Mouse (Mus musculus) lung, embryonic 15.5 days (tissue): ENCODE results near the gene Rnf113a2. TPM values are rescaled to one million over a fixed set of nuclear protein-coding genes. Genes with fewer than 3 reads are reported as not detected.

Experiments
- ATAC-seq: fragments of 200-750 bp; cut with Nextera tagmentation; 2 replicates; pipeline ENCODE4 v1.8.0; 2017; ENCODE audit warnings: moderate number of reproducible peaks, borderline replicate concordance; ENCODE audit not compliant: low FRiP score, low TSS enrichment; ENCODE audit errors: extremely low read depth
- H3K27ac ChIP-seq: fragments of 300-500 bp; sonication (generic); 2 replicates; pipeline ENCODE4 v1.5.1; 2015; ENCODE audit warnings: moderate library complexity, mild to moderate bottlenecking, inconsistent platforms
- H3K27me3 ChIP-seq: fragments of 300-500 bp; sonication (generic); 2 replicates; pipeline ENCODE4 v1.6.1; 2015; ENCODE audit warnings: inconsistent platforms
- H3K36me3 ChIP-seq: fragments of 300-500 bp; sonication (generic); 2 replicates; pipeline ENCODE4 v1.6.1; 2015; ENCODE audit warnings: inconsistent platforms
- H3K4me1 ChIP-seq: fragments of 300-500 bp; sonication (generic); 2 replicates; pipeline ENCODE4 v1.6.1; 2015; ENCODE audit warnings: inconsistent platforms
- H3K4me2 ChIP-seq: fragments of 300-500 bp; sonication (generic); 2 replicates; pipeline ENCODE4 v1.6.1; 2015; ENCODE audit warnings: inconsistent platforms, mild to moderate bottlenecking, moderate library complexity
- H3K4me3 ChIP-seq: fragments of 300-500 bp; sonication (generic); 2 replicates; pipeline ENCODE4 v1.5.1; 2015; ENCODE audit warnings: mild to moderate bottlenecking, inconsistent platforms
- H3K9ac ChIP-seq: fragments of 300-500 bp; sonication (generic); 2 replicates; pipeline ENCODE4 v1.6.1; 2015; ENCODE audit warnings: inconsistent platforms
- H3K9me3 ChIP-seq: fragments of 300-500 bp; sonication (generic); 2 replicates; pipeline ENCODE4 v1.6.1; 2016; ENCODE audit warnings: inconsistent platforms
- WGBS: fragments of 180-500 bp; shearing (Covaris S2); methylation state at CpG from one replicate; pipeline ENCODE4 v1.1.7; 2015; 5-methylcytosine and 5-hydroxymethylcytosine counted together
- polyA plus RNA-seq: library from polyadenylated mRNA; unstranded; fragments of >200 nt; fragmentation: Nextera tagmentation; extraction: Ambion mirVana; gene quantifications from 2 replicates; pipeline ENCODE4 v1.2.1, GENCODE M21; 2015

The Rnf113a2 gene
- polyA plus RNA-seq, 1 experiment from 2014 or later: 24.2 TPM

- Histone ChIP-seq H3K27ac (peak within 1 kb of the TSS; percentile 77), H3K4me1 (peaks cover 7% of the 10 kb centered on the region), H3K4me3 (peak within 1 kb of the TSS; percentile 66), H3K9ac (peak within 1 kb of the TSS; percentile 70), H3K36me3 (no peaks in the 10 kb centered on the region), H3K4me2 (peak within 1 kb of the TSS; percentile 95), H3K9me3 (no peaks in the 10 kb centered on the region), H3K27me3 (no peaks in the 10 kb centered on the region)
- ATAC-seq: peak; percentile 93
- 2% methylated on average over 63 of the region's 63 CpGs for WGBS
Observed at GRCm38 (mm10) chr12:84408819-84409507, 8.0 kb upstream of the Rnf113a2 start, which contains the start of the genes Entpd5 and Bbof1. TSS of gene Entpd5 (minus strand) at chr12:84409029. TSS of gene Bbof1 (plus strand) at chr12:84409071.

DNA sequence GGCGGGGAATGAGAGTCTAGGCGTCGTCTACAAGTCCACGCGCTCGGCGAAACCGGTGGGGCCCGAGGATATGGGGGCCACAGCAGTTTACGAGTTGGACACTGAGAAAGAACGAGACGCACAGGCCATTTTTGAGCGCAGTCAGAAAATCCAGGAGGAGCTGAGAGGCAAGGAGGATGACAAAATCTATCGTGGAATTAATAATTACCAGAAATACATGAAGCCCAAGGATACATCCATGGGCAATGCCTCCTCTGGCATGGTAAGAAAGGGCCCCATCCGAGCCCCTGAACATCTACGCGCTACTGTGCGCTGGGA is 568 bp downstream of the Rnf113a2 start:
- Histone ChIP-seq H3K27me3 (no peaks in the 10 kb centered on the region), H3K4me1 (peaks cover 5% of the 10 kb centered on the region; the same call in 1 of the 2 replicates), H3K36me3 (no peaks in the 10 kb centered on the region), H3K9ac (peak overlapping the region; percentile 48), H3K9me3 (no peaks in the 10 kb centered on the region), H3K4me3 (peak overlapping the region; percentile 51), H3K4me2 (peak overlapping the region; percentile 74), H3K27ac (0 out of 2 replicates have a peak overlapping the region, but pooled peaks have one; percentile 12)
- ATAC-seq: no peak; the same call in 1 of the 2 replicates
- 35% methylated on average over 18 of the region's 18 CpGs for WGBS

GRCm38 (mm10) chr12:84423990-84424389 is 7.0 kb downstream of the Rnf113a2 start:
- WGBS: 53% methylated on average over 3 of the region's 3 CpGs
- Histone ChIP-seq H3K27ac (no peak overlapping the region), H3K36me3 (no peaks in the 10 kb centered on the region), H3K9ac (no peak overlapping the region), H3K27me3 (no peaks in the 10 kb centered on the region), H3K4me3 (no peak overlapping the region), H3K4me2 (no peak overlapping the region), H3K9me3 (no peaks in the 10 kb centered on the region), H3K4me1 (no peaks in the 10 kb centered on the region)
- ATAC-seq: no peak

- 67% methylated on average over 2 of the region's 2 CpGs for WGBS
- Histone ChIP-seq H3K27me3 (no peaks in the 10 kb centered on the region), H3K36me3 (peaks cover 3% of the 10 kb centered on the region; the same call in 1 of the 2 replicates), H3K9me3 (no peaks in the 10 kb centered on the region), H3K4me3 (no peak overlapping the region), H3K4me2 (no peak overlapping the region), H3K27ac (no peak overlapping the region), H3K4me1 (no peaks in the 10 kb centered on the region), H3K9ac (no peak overlapping the region)
- ATAC-seq: no peak
Observed at GRCm38 (mm10) chr12:84429825-84430224, 12.8 kb downstream of the Rnf113a2 start.

DNA sequence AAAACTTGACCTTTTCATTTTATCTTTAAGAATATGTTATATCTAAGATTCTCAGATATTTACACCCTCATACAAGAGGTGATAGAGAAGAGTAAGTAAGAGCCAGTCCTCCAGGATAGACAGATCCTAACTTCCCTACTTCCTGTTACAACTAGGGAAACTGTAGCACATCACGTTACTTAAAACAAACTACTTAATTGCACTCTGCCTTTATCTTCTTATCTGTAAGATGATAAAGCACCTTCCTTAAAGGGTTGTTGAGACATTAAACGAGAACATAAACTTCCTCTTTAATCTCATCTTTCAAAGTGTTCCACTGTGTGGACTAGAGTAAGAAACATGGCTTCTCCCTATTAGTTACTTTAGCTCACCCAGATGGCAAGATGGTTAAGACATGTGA is 21.7 kb downstream of the Rnf113a2 start:
- Histone ChIP-seq H3K36me3 (0 out of 2 replicates have a peak, but pooled peaks cover 3% of the 10 kb centered on the region), H3K27ac (no peak overlapping the region), H3K9me3 (no peaks in the 10 kb centered on the region), H3K4me1 (no peaks in the 10 kb centered on the region), H3K4me2 (no peak overlapping the region), H3K4me3 (no peak overlapping the region), H3K9ac (no peak overlapping the region), H3K27me3 (no peaks in the 10 kb centered on the region)
- WGBS: 26% methylated on average over 2 of the region's 2 CpGs
- no peak for ATAC-seq

GRCm38 (mm10) chr12:84442526-84442925 is 25.5 kb downstream of the Rnf113a2 start:
- no peak for ATAC-seq
- H3K27ac ChIP-seq: no peak overlapping the region
- no peaks in the 10 kb centered on the region for H3K4me1 ChIP-seq
- no peak overlapping the region for H3K4me3 ChIP-seq
- 0 out of 2 replicates have a peak, but pooled peaks cover 3% of the 10 kb centered on the region for H3K36me3 ChIP-seq
- 64% methylated on average over 4 of the region's 4 CpGs for WGBS
- no peak overlapping the region for H3K4me2 ChIP-seq
- no peak overlapping the region for H3K9ac ChIP-seq
- H3K27me3 ChIP-seq: no peaks in the 10 kb centered on the region
- H3K9me3 ChIP-seq: no peaks in the 10 kb centered on the region

DNA sequence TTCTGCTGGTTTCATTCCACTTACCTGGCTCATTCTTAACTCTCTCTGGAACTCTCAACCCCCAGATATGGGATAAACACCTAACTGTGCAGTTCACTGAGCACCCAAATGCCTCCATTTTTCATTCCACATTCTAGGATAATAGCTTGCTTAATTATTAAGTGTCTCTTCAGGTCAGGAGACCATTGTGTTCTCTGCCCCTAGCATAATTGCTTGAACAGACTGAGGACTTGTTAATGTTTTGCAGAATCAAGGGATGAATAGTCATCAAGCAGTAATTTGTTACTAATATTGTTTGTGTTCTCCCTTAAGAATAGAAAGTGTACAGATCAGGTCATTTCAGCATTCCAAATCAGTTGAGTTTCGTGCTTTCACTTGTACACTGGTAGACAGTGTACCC is 30.4 kb downstream of the Rnf113a2 start:
- 77% methylated on average over 1 of the region's 1 CpGs for WGBS
- no peak overlapping the region for H3K4me2 ChIP-seq

GRCm38 (mm10) chr12:84448181-84448580 is 31.2 kb downstream of the Rnf113a2 start:
- no peaks in the 10 kb centered on the region for H3K36me3 ChIP-seq
- H3K9me3 ChIP-seq: no peaks in the 10 kb centered on the region
- H3K9ac ChIP-seq: no peak overlapping the region
- no peak overlapping the region for H3K4me2 ChIP-seq
- no peak overlapping the region for H3K4me3 ChIP-seq
- H3K27ac ChIP-seq: no peak overlapping the region
- WGBS: 81% methylated on average over 6 of the region's 6 CpGs
- ATAC-seq: no peak
- peaks cover 21% of the 10 kb centered on the region for H3K4me1 ChIP-seq
- no peaks in the 10 kb centered on the region; the same call in 1 of the 2 replicates for H3K27me3 ChIP-seq

More for the DNA sequence above, 30.4 kb downstream of the Rnf113a2 start:
- Histone ChIP-seq H3K9ac (no peak overlapping the region), H3K9me3 (no peaks in the 10 kb centered on the region), H3K27ac (no peak overlapping the region), H3K36me3 (no peaks in the 10 kb centered on the region), H3K4me1 (peaks cover 15% of the 10 kb centered on the region), H3K4me3 (no peak overlapping the region), H3K27me3 (no peaks in the 10 kb centered on the region; the same call in 1 of the 2 replicates)
- no peak for ATAC-seq

- Histone ChIP-seq H3K27ac (0 out of 2 replicates have a peak overlapping the region, but pooled peaks have one; percentile 81), H3K9me3 (no peaks in the 10 kb centered on the region), H3K27me3 (no peaks in the 10 kb centered on the region; the same call in 1 of the 2 replicates), H3K9ac (peak overlapping the region; percentile 66), H3K36me3 (no peaks in the 10 kb centered on the region), H3K4me1 (peaks cover 21% of the 10 kb centered on the region), H3K4me3 (peak overlapping the region; percentile 78), H3K4me2 (peak overlapping the region; percentile 95)
- WGBS: 45% methylated on average over 10 of the region's 10 CpGs
- ATAC-seq: no peak
Observed at GRCm38 (mm10) chr12:84449887-84450286, 32.9 kb downstream of the Rnf113a2 start.

DNA sequence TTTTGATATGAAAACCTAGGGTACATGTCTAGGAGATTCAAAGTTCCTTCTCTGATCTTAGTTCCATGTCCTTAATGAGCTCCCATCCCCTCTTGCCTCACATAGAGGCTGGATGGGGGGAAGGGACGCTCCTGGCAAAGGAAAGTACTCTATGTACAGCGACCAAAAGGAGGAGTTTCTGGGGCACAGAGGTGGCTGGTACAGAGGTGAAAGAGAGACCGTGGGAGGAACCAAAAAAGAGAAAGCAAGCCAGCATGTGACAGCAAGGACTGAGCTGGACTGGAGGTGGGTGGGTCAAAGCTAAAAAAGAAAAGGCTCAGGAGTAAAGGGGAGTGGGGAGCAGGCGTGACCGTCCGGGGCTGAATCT is 33.3 kb downstream of the Rnf113a2 start:
- ATAC-seq: no peak
- Histone ChIP-seq H3K27me3 (no peaks in the 10 kb centered on the region; the same call in 1 of the 2 replicates), H3K9me3 (no peaks in the 10 kb centered on the region), H3K27ac (peak overlapping the region; percentile 81), H3K4me2 (peak overlapping the region; percentile 95), H3K9ac (peak overlapping the region; percentile 66), H3K4me3 (peak overlapping the region; percentile 78), H3K36me3 (no peaks in the 10 kb centered on the region), H3K4me1 (peaks cover 21% of the 10 kb centered on the region)
- WGBS: 1% methylated on average over 6 of the region's 6 CpGs

DNA sequence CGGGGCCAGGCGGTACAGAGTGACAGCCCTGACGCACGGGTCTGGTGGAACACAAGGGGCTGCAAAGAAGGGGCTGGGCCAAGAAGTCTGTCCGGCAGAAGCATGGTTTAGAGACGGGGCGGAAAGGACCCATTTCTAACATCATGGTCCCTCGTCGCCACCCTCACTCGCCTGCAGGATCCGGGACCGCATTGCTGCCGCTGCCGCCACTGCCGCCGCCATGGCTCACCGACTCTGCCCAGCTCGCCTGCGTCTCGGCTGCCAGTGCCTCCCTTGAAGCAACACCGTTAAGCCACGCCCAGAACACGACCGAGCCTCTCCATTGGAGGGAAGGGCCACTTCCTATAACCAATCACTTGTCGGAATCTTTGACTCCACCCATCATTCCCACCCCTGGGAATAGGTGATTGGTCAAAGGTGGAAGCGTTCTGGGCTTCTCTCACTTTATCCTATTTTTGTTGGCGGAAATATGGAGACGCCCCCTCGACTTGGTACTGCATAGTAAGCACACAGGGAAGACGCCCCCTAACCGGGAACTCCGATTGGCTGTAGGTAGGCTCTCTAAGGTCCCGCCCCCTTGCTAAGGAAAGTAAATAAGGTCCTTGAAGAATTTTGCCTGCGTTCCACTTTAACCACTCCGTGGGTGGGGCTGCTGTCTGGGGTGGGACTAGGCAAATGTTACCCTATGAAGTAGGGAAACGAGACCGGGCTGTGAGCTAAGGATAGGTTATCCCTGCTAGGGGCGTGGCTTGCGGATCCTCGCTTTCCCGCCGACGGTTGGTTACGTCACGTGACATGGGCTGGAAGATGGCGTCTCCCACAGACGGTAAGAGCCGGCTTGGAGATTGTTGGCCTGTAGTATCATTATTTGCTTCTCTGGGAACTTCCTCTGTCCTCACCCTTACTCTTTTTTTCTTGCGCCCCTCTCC is 34.0 kb downstream of the Rnf113a2 start, which contains the start of the genes Aldh6a1 and Lin52:
Gene Aldh6a1 (minus strand): TSS at position 287 of the 929 bp plus-strand sequence.
Gene Lin52 (plus strand): TSS at position 705 of the 929 bp plus-strand sequence.
- Histone ChIP-seq H3K9me3 (no peaks in the 10 kb centered on the region), H3K9ac (peak within 1 kb of the TSS; percentile 68), H3K4me1 (peaks cover 21% of the 10 kb centered on the region), H3K4me3 (peak within 1 kb of the TSS; percentile 78), H3K4me2 (peak within 1 kb of the TSS; percentile 95), H3K27ac (peak within 1 kb of the TSS; percentile 81), H3K36me3 (no peaks in the 10 kb centered on the region), H3K27me3 (no peaks in the 10 kb centered on the region; the same call in 1 of the 2 replicates)
- WGBS: 0% methylated on average over 49 of the region's 49 CpGs
- peak; percentile 99 for ATAC-seq
